Mouse (Mus musculus): ENCODE data around the gene Tunar. TPM values are rescaled to one million over a fixed set of nuclear protein-coding genes. Genes with fewer than 3 reads are reported as not detected.

Gene Tunar
- polyA plus RNA-seq, 1 experiment from 2014 or later = 0.77 TPM

GRCm38 (mm10) chr12:105337290-105338005 lies 3.8 kb downstream of the Tunar start:
- ATAC-seq (ENCODE audit: insufficient read depth, low FRiP score, low TSS enrichment) = 0 out of 2 replicates have a peak, but pooled peaks have one; percentile 25

GRCm38 (mm10) chr12:105338256-105338977 lies 4.7 kb downstream of the Tunar start:
- DNase-seq (ENCODE audit: low spot score) (no peak), ATAC-seq (ENCODE audit: insufficient read depth, low FRiP score, low TSS enrichment) (no peak)
- H3K4me2 ChIP-seq (ENCODE audit: low read depth) = no peak overlapping the region
- no peaks in the 10 kb centered on the region for H3K9me3 ChIP-seq (ENCODE audit: control insufficient read depth, low read length)
- no peaks in the 10 kb centered on the region; the same call in 1 of the 2 replicates for H3K4me1 ChIP-seq (ENCODE audit: control insufficient read depth, insufficient read depth, low read length)
- no peak overlapping the region for H3K9ac ChIP-seq (ENCODE audit: low read length)
- no peak overlapping the region for H3K27ac ChIP-seq (ENCODE audit: low read depth, low read length)
- no peak overlapping the region for H3K4me3 ChIP-seq (ENCODE audit: low read depth, low read length)
- H3K27me3 ChIP-seq (ENCODE audit: control insufficient read depth, insufficient read depth, low read length) = peaks cover 21% of the 10 kb centered on the region
- 78% methylated on average over 11 of the region's 11 CpGs for WGBS
- H3K36me3 ChIP-seq (ENCODE audit: control insufficient read depth, insufficient read depth, low read length) = no peaks in the 10 kb centered on the region

More at GRCm38 (mm10) chr12:105337290-105338005, 3.8 kb downstream of the Tunar start:
- H3K4me2 ChIP-seq (ENCODE audit: low read depth) = peak overlapping the region; percentile 98
- H3K4me1 ChIP-seq (ENCODE audit: control insufficient read depth, insufficient read depth, low read length) = no peaks in the 10 kb centered on the region; the same call in 1 of the 2 replicates
- peaks cover 21% of the 10 kb centered on the region for H3K27me3 ChIP-seq (ENCODE audit: control insufficient read depth, insufficient read depth, low read length)
- DNase-seq (ENCODE audit: low spot score) = no peak
- H3K27ac ChIP-seq (ENCODE audit: low read depth, low read length) = no peak overlapping the region
- 3% methylated on average over 26 of the region's 31 CpGs for WGBS
- H3K9me3 ChIP-seq (ENCODE audit: control insufficient read depth, low read length) = no peaks in the 10 kb centered on the region
- no peaks in the 10 kb centered on the region for H3K36me3 ChIP-seq (ENCODE audit: control insufficient read depth, insufficient read depth, low read length)
- H3K4me3 ChIP-seq (ENCODE audit: low read depth, low read length) = peak overlapping the region; percentile 55
- peak overlapping the region; percentile 47 for H3K9ac ChIP-seq (ENCODE audit: low read length)

DNA sequence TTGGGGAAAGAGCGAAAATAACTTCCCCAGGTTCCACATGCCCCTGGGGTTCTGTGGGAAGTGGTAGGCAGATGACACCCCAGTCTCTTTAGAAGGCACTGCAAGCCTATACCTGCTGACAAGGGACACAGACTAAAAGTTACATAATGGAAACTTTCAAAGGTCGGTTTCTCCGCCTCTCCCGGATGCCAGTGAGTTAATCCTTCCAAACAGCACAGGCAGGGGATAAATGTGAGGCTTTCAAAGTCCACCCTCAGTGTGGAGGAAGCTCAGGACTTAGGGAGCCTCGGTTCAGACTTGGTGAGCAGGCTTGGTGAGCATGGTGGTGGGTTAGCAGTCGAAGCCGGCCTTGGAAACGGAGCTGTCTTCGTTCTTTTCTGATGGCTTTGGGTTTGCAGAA lies 7.9 kb downstream of the Tunar start:
- H3K4me2 ChIP-seq (ENCODE audit: low read depth) = no peak overlapping the region
- no peaks in the 10 kb centered on the region for H3K36me3 ChIP-seq (ENCODE audit: control insufficient read depth, insufficient read depth, low read length)

DNA sequence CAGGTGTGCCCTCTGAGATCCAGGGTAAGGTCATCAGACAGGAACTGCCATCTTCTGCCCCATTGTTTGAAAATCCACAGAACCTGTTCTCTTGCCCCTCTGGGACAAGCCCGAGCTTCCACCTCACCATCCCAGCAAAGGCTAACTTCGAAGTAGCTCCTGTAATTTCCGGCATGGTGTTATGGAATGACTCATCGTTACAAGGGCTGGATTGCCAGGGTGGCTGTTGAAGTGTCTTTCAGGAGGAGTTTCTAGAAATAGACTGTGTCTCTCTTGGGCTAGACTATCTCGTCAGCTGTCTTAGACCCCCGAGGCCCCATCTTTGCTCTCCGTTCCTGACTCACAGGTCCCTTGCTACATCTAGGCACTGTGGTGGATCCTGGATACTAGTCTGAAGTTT lies 10.8 kb downstream of the Tunar start:
- ATAC-seq (ENCODE audit: insufficient read depth, low FRiP score, low TSS enrichment) = no peak
- Histone ChIP-seq H3K36me3 (ENCODE audit: control insufficient read depth, insufficient read depth, low read length) (no peaks in the 10 kb centered on the region), H3K9ac (ENCODE audit: low read length) (no peak overlapping the region), H3K4me2 (ENCODE audit: low read depth) (no peak overlapping the region), H3K27me3 (ENCODE audit: control insufficient read depth, insufficient read depth, low read length) (no peaks in the 10 kb centered on the region), H3K4me1 (ENCODE audit: control insufficient read depth, insufficient read depth, low read length) (no peaks in the 10 kb centered on the region), H3K4me3 (ENCODE audit: low read depth, low read length) (no peak overlapping the region), H3K27ac (ENCODE audit: low read depth, low read length) (no peak overlapping the region), H3K9me3 (ENCODE audit: control insufficient read depth, low read length) (no peaks in the 10 kb centered on the region)
- WGBS = 96% methylated on average over 7 of the region's 7 CpGs
- DNase-seq (ENCODE audit: low spot score) = no peak

More for the DNA sequence above, 7.9 kb downstream of the Tunar start:
- Histone ChIP-seq H3K4me3 (ENCODE audit: low read depth, low read length) (no peak overlapping the region), H3K9me3 (ENCODE audit: control insufficient read depth, low read length) (no peaks in the 10 kb centered on the region), H3K27ac (ENCODE audit: low read depth, low read length) (no peak overlapping the region), H3K27me3 (ENCODE audit: control insufficient read depth, insufficient read depth, low read length) (peaks cover 16% of the 10 kb centered on the region), H3K4me1 (ENCODE audit: control insufficient read depth, insufficient read depth, low read length) (no peaks in the 10 kb centered on the region; the same call in 1 of the 2 replicates), H3K9ac (ENCODE audit: low read length) (no peak overlapping the region)
- ATAC-seq (ENCODE audit: insufficient read depth, low FRiP score, low TSS enrichment) (no peak), DNase-seq (ENCODE audit: low spot score) (no peak)
- WGBS = 62% methylated on average over 9 of the region's 9 CpGs

- Histone ChIP-seq H3K9me3 (ENCODE audit: control insufficient read depth, low read length) (no peaks in the 10 kb centered on the region), H3K4me3 (ENCODE audit: low read depth, low read length) (no peak overlapping the region), H3K4me1 (ENCODE audit: control insufficient read depth, insufficient read depth, low read length) (no peaks in the 10 kb centered on the region), H3K4me2 (ENCODE audit: low read depth) (no peak overlapping the region), H3K27ac (ENCODE audit: low read depth, low read length) (no peak overlapping the region), H3K36me3 (ENCODE audit: control insufficient read depth, insufficient read depth, low read length) (no peaks in the 10 kb centered on the region), H3K27me3 (ENCODE audit: control insufficient read depth, insufficient read depth, low read length) (no peaks in the 10 kb centered on the region), H3K9ac (ENCODE audit: low read length) (no peak overlapping the region)
- ATAC-seq (ENCODE audit: insufficient read depth, low FRiP score, low TSS enrichment) (no peak), DNase-seq (ENCODE audit: low spot score) (no peak)
- WGBS = 76% methylated on average over 4 of the region's 4 CpGs
Observed at GRCm38 (mm10) chr12:105346861-105347260, 13.2 kb downstream of the Tunar start.

- no peaks in the 10 kb centered on the region for H3K4me1 ChIP-seq (ENCODE audit: control insufficient read depth, insufficient read depth, low read length)
- H3K4me2 ChIP-seq (ENCODE audit: low read depth) = no peak overlapping the region
- no peak for DNase-seq (ENCODE audit: low spot score)
- no peak overlapping the region for H3K4me3 ChIP-seq (ENCODE audit: low read depth, low read length)
- H3K36me3 ChIP-seq (ENCODE audit: control insufficient read depth, insufficient read depth, low read length) = no peaks in the 10 kb centered on the region
- H3K9ac ChIP-seq (ENCODE audit: low read length) = no peak overlapping the region
- no peaks in the 10 kb centered on the region for H3K9me3 ChIP-seq (ENCODE audit: control insufficient read depth, low read length)
- H3K27me3 ChIP-seq (ENCODE audit: control insufficient read depth, insufficient read depth, low read length) = no peaks in the 10 kb centered on the region
- 92% methylated on average over 13 of the region's 13 CpGs for WGBS
- H3K27ac ChIP-seq (ENCODE audit: low read depth, low read length) = no peak overlapping the region
- ATAC-seq (ENCODE audit: insufficient read depth, low FRiP score, low TSS enrichment) = no peak
Observed at GRCm38 (mm10) chr12:105347261-105347660, 13.6 kb downstream of the Tunar start.

DNA sequence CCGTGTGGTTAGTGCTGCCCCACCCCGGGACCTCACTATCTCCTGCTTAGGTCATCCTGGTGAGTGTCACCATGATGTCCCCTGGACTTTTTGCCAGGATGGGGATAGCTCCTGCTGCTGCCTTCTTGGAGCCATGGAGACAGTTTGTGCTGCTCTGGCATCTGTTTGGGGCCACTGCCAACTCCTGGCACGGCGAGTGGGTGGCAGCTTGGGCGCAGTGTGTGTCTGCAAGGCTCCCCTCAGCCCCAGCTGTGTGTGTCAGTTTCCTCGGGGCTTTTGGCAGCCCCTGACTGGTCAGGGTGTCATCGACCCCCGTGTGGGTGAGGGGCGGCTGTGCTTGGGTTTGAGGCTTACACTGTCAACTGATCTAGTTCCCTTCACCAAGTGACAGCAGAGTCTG lies 20.6 kb downstream of the Tunar start:
- H3K9me3 ChIP-seq (ENCODE audit: control insufficient read depth, low read length) = no peaks in the 10 kb centered on the region
- H3K4me2 ChIP-seq (ENCODE audit: low read depth) = no peak overlapping the region
- no peaks in the 10 kb centered on the region for H3K4me1 ChIP-seq (ENCODE audit: control insufficient read depth, insufficient read depth, low read length)
- DNase-seq (ENCODE audit: low spot score) (no peak), ATAC-seq (ENCODE audit: insufficient read depth, low FRiP score, low TSS enrichment) (no peak)
- H3K4me3 ChIP-seq (ENCODE audit: low read depth, low read length) = no peak overlapping the region
- no peaks in the 10 kb centered on the region for H3K36me3 ChIP-seq (ENCODE audit: control insufficient read depth, insufficient read depth, low read length)
- no peak overlapping the region for H3K27ac ChIP-seq (ENCODE audit: low read depth, low read length)
- H3K9ac ChIP-seq (ENCODE audit: low read length) = no peak overlapping the region
- WGBS = 90% methylated on average over 9 of the region's 9 CpGs
- H3K27me3 ChIP-seq (ENCODE audit: control insufficient read depth, insufficient read depth, low read length) = no peaks in the 10 kb centered on the region

DNA sequence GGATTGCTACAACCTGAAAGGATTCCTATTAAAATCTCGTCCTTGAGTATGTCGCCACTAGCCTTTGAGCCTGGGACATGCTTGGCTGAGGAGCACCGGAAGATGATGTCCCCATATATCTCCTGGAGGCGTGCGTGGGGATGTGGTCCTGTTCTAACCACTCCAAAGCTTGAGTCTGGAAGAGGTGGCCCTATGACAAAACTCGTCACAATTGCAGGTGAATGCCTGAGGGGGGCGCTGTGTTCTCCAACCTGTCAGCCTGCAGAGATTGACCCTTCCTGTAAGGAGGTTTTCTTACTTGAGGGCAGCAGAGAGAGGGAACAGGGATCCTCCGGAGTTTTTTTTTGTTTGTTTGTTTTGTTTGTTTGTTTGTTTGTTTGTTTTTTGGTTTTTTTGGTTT lies 21.1 kb downstream of the Tunar start:
- WGBS = 90% methylated on average over 8 of the region's 8 CpGs
- Histone ChIP-seq H3K4me3 (ENCODE audit: low read depth, low read length) (no peak overlapping the region), H3K9ac (ENCODE audit: low read length) (no peak overlapping the region), H3K27me3 (ENCODE audit: control insufficient read depth, insufficient read depth, low read length) (no peaks in the 10 kb centered on the region), H3K27ac (ENCODE audit: low read depth, low read length) (no peak overlapping the region), H3K4me2 (ENCODE audit: low read depth) (no peak overlapping the region), H3K36me3 (ENCODE audit: control insufficient read depth, insufficient read depth, low read length) (no peaks in the 10 kb centered on the region), H3K9me3 (ENCODE audit: control insufficient read depth, low read length) (no peaks in the 10 kb centered on the region), H3K4me1 (ENCODE audit: control insufficient read depth, insufficient read depth, low read length) (no peaks in the 10 kb centered on the region)
- ATAC-seq (ENCODE audit: insufficient read depth, low FRiP score, low TSS enrichment) (no peak), DNase-seq (ENCODE audit: low spot score) (no peak)

GRCm38 (mm10) chr12:105356781-105357180 lies 23.1 kb downstream of the Tunar start:
- no peaks in the 10 kb centered on the region for H3K4me1 ChIP-seq (ENCODE audit: control insufficient read depth, insufficient read depth, low read length)
- no peak overlapping the region for H3K4me2 ChIP-seq (ENCODE audit: low read depth)
- no peaks in the 10 kb centered on the region for H3K36me3 ChIP-seq (ENCODE audit: control insufficient read depth, insufficient read depth, low read length)
- no peak overlapping the region for H3K4me3 ChIP-seq (ENCODE audit: low read depth, low read length)
- WGBS = 92% methylated on average over 13 of the region's 13 CpGs
- ATAC-seq (ENCODE audit: insufficient read depth, low FRiP score, low TSS enrichment) (no peak), DNase-seq (ENCODE audit: low spot score) (no peak)
- H3K9ac ChIP-seq (ENCODE audit: low read length) = no peak overlapping the region
- no peaks in the 10 kb centered on the region for H3K9me3 ChIP-seq (ENCODE audit: control insufficient read depth, low read length)
- no peak overlapping the region for H3K27ac ChIP-seq (ENCODE audit: low read depth, low read length)
- H3K27me3 ChIP-seq (ENCODE audit: control insufficient read depth, insufficient read depth, low read length) = no peaks in the 10 kb centered on the region

Measured in neural tube, embryonic 11.5 days (tissue).